Mouse (Mus musculus) kidney, postnatal 14 days (tissue): ENCODE data around the gene Ndrg3.
"Not testable (repeated sequence)": the region's sequence is repeated elsewhere in the genome, so short reads cannot be mapped to it uniquely, and the experiment has no call there.

Source experiments
- DNase-seq: peaks from one replicate; pipeline ENCODE4 v3.0.0; 2022; ENCODE audit warnings: mixed read lengths

Ndrg3 gene

DNA sequence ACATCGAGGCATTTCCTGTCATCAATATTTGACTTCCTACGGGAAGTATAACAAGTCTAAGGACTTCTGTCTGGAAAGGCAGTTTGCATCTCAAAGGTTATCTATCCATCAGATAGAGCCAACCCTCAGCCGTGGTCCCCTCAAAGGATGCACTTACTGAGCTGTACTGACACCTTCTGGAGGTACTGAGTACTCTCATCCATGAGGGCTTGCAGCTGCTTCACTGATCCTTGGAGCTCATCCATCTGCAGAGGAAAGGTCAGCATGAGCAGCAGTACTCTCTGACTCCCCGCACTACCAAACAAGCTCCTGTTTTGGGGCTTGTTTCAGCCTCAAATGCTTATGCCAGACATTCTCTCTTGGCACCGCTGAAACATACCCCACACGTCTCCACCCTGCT is 4.7 kb upstream of the Ndrg3 start:
- peak; percentile 77 for DNase-seq

DNA sequence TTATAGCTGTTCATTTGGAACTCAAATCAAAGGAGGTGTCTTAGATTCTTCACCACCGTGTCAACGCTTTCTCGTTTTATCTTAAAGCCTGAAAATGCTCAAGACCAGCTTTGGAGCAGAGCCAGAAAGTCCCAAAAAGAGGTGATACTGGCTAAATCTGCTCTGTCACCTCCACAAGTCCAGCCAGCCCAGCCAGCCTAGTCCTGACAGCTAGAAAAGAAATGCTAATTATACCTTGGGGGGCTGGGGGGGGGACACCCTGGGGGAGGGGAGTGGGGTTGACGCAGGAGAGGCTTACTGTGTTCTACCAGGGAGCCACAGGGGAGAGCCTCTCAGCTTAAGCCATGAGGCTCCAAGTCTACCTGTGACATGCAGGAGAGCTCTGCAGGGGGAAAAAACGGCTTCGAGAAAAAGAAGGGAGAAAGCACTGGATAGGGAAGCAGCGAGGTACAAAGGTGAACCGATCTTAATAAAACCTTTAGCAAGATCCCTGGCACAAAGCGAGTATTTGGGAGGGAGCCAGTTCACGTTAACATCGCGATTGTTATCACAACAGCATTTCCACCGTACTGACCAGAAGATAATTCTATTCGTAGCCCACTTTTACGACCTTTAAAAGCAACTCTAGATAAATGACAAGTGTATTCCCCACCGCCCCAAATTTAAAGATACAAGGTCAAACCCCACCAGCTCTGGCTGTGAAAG is 977 bp downstream of the Ndrg3 start:
- DNase-seq, result peak; percentile 41

DNA sequence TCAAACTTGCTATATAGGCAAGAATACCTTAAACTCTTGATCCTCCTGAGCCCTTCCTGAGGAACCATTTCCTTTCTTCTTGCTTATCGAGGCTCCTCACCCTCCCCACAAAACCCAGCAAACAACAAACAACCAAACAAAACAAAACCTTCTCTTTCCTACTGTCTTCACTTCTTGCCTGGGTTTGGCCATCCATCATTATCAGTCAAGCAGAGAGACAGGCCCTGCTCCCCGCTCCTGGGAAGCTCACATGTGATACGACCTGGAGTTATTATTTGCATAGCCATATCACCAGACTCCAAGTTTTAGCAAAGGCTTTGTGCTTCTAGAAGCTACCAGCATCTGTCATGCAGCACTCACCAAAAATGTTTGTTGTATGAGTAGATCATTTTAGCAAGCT is 4.5 kb downstream of the Ndrg3 start:
- DNase-seq, result no peak

DNA sequence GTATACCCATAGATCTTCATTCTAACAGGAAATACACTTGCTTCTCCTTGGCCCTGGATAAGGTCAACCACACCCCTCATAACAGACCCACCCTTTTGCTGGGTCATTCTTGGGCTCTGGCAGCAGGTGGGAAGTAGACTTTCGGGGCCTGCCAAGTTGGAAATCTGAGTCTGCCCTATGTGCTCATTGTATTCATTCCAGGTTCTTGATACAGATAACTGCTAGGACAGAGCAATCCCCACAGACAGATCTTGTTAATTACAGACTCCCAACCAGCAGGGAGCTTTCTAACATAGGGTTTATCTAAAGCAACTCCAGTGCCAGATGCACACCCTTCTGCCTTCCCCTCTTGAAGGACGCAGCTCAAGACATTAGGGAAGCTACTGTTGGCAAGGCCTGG is 9.0 kb downstream of the Ndrg3 start:
- no peak for DNase-seq

DNA sequence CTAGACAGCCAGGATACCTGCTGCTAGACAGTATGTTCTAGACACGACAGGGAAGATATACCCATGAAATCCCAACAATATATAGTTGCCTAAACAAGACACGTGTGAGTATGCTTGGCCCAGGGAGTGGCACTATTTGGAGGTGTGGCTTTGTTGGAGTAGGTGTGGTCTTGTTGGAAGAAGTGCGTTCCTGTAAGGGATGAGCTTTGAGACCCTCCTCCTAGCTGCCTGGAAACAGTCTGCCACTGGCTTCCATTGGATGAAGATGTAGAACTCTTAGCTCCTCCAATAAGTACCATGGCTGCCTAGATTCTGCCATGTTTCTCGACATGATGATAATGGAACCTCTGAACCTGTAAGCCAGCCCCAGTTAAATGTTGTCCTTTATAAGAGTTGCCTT is 10.6 kb downstream of the Ndrg3 start:
- DNase-seq, result no peak

DNA sequence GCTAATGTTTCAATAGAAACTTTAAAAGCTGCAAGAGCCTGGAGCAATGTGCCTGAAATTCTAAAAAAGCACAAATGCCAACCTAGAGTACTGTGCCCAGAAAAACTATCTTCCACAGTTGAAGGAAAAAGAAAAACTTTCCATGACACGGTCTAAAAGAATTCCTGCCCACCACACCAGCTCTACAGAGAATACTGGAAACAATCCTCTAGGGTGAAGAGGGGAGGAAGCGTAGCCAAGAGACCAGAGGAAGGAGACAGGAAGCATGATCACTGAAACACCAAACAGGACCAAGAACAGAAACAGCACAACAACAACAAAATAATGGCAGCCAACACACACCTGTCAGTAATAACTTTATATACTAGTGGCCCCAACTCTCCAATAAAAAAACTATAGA is 11.8 kb downstream of the Ndrg3 start:
- DNase-seq, result no peak

DNA sequence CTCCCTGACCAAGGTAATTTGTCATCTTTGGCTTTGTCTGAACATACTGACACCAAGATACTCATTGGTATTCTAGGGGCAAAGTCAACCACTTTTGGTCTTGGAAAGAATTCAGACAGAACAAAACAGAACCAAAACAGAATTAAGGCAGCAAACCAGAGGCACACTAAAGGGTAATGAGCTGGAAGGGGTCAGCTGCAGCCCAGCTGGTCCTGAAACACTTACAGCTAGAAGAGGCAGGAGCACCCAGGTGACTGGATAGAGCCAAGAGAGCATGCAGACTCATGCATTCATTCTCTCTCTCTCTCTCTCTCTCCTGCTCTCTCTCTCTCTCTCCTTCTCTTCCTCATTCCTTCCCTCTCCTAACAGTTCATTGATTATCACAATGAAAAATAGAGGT is 15.1 kb downstream of the Ndrg3 start:
- DNase-seq, result no peak

DNA sequence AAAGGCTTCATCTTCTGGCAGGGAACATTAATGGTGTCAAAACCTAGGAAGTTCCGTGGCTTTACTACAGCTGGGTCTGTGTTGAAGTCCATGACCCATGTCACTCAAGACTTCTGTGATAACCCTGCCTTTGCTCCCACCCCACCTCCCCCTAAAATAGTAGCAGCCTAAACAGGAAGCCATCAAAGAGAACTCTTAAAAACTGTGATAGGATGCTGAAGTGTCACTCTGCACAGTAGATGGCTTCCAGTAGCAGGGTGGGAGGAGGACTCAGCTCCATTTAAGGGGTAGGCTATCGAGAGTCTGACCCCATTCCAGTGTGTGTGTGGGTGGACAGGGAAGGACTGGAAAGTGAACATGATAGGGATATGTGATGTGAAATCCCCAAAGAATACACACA is 16.9 kb downstream of the Ndrg3 start:
- DNase-seq, result peak; percentile 24

DNA sequence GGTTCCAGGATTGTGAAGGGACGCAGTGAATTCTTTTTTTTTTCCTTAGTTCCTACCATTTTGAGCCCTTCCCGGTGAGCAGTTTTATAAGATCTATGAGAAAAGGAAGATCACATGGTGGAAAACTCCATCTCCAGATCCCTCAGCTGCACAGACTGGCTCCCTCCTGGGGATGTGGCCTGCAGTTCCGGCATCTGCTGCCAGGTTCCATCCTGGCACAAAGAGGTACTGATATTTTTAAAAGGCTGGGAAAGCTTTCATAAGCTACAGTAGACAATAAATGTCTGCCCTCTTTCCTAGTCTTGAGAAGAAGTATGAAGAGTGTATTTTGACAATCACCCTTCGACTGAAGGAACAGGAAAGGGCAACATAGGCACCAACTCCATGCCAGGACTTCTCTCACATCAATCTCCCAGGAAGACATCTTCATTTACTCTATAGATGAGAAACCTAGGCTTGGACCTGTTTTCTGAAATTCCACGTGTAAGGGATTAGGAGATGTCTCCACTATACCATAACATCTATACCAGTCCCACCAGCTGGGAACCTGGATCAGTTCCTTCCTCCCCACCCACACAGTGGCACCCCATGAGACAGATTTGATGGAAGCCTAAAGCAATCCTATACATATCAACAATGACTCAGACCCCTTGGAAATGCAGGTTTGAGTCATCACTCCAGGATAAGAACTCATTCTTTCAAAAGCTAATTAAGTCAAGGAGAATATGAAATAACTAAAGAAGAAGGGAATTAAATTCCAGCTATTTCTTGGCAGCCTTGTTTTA is 18.3 kb downstream of the Ndrg3 start:
- no peak for DNase-seq

DNA sequence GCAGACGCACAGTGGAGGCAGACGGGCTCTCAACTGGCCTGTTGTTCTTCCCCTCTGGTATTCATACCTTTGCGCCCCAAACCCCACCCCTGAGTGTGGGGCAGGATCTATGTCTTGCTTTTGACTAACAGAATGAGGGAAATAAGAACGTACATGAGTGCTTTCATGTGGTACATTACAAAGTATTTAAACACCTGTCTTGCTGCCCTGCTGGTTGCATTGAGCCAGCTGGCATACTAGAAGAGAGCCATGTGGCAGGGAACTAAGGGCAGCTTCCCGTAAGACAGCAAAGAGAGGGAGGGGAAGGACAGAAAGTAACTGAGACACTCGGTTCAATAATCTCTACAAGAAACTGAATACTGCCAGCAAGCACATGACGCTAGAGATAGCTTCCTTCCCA is 21.6 kb downstream of the Ndrg3 start:
- DNase-seq, result no peak

DNA sequence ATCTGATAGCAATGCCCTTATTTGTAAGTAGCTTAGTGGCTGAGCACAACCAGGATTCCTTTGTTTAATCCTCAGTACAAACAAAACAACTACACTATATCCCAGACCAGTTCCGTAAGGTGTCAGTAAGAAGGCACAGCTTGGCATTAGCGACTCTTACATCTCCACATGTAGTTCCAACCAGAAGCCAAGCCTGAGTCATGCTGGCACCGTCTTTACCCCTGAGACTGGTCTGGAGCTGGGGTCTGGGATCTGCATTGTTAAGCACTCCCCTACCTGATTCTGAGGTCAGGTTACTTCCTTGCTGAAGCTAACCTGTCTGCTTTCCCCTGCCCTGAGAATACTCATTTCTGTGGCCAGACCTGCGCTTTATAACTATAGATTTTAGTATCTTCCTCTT is 23.4 kb downstream of the Ndrg3 start:
- DNase-seq, result no peak

DNA sequence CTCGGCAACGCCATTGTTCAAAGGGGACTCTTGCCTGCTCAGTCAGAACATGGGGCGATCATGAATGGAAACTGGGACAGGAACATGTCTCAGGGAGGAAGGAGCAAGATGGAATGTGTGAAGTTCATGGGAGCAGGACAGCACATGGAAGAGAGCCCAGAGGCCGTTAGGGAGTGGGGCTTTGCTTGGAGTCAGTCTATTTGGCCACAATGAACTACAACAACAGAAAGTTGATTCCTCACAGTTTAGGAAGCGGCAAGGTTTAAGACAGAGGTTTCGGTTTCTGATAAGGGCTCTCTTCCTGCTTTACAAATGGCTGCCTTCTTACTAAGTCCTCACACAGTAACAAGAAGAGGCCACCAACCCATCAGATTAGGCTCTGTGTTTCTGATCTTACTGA is 24.5 kb downstream of the Ndrg3 start:
- peak; percentile 49 for DNase-seq

DNA sequence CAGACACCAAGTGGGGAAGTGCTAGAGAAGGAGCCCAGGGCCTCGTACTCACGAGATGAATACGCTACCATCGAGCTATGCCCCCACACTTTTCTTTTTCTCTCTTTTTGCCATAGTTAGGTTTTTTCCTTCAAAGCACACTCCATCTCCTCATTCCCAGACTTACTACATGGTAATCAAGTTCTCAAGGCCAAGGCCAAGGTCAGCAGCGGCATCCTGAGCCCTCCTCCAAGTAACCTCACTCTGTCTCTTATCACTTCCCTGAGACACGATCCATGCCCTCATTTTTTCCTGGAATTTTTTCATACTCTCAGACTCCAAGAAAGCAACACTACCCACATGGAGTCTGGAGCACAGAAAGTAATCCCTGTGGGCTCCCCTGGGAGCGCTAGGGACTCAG is 28.0 kb downstream of the Ndrg3 start:
- DNase-seq, result no peak

DNA sequence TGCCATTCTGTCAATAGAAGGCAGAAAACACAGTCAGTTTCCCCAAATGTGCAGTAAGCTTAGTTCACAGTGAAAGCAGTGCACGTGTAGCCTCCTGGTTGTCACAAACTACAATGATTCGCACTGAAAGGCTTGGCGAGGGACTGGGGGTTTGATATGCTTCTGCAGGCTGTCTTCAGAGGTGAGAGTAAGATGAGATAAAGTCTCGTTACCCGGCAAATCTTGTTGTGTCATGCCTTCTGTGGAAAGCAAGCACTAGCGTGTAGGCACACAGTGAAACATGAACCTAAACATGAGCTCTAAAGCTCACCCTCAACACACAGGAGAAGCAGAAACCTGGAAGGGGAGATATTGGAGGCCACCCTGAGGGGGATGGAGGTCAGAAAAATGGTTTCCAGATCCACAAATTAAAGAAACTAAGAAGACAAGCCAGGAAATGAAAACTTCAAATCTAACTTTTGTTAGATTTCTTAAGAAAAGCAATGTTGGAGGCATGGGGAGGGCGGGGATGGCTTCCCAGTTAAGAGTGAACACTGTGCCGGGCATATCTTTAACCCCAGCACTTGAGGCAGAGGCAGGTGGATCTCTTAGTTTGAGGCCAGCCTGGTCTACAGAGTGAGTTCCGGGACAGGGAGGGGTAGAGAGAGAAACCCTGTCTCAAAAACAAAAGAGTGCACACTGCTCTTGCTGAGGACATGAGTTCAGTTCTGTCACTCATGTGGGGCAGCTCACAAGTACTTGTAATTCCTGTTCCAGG is 33.2 kb downstream of the Ndrg3 start:
- no peak for DNase-seq

DNA sequence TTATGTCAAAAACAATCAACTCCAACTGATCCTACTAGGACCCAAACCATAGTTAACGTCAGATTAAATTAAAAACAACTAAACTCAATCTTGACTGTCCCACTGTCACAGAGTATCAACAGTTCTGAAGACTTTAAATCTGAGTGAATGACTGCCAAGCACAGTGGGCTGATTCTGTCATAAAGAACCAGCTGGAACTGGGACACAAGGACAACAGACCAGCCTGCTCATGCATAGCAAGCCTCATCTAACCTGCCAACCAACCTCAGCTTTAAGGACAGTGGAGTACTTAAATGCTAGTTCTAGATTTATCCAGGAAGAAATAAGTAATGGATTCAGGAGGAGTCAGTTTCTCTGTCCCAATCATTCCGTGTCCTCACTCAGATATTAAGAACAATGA is 34.8 kb downstream of the Ndrg3 start:
- DNase-seq, result no peak

DNA sequence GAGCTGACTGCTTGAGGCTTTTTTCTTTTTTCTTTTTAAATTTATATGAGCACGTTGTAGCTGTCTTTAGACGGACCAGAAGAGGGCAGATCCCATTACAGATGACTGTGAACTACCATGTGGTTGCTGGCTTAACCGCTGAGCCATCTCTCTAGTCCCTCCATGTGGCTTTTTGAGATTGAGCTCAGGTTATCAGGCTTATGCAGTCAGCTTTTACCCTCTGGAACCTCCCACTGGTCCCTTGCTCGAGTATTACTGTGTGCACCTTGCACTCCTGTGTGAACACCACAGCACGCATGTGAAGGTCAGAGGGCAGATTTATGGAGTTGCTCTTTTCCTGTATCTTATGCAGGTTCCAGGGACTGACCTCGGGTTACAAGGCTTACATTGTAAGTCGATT is 35.5 kb downstream of the Ndrg3 start:
- no peak for DNase-seq

DNA sequence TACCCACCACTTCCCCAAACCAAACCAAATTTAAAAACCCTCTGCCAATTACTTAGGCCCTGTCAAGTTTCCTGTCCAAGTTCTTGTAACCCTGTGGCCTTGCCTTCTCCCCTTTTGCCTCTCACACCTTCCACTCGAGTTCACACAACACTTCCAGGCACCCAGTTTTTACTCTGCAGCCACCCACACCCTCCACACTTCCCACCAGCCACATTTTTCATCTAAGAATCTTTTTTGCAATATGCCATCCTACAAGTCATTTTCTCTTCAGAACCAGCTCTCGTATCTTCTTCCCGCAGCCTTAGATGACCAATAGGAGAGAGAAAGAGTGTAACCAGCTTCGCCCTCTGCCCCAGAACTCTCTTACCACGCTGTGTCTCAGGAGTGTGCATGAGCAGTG is 37.4 kb downstream of the Ndrg3 start:
- no peak for DNase-seq

DNA sequence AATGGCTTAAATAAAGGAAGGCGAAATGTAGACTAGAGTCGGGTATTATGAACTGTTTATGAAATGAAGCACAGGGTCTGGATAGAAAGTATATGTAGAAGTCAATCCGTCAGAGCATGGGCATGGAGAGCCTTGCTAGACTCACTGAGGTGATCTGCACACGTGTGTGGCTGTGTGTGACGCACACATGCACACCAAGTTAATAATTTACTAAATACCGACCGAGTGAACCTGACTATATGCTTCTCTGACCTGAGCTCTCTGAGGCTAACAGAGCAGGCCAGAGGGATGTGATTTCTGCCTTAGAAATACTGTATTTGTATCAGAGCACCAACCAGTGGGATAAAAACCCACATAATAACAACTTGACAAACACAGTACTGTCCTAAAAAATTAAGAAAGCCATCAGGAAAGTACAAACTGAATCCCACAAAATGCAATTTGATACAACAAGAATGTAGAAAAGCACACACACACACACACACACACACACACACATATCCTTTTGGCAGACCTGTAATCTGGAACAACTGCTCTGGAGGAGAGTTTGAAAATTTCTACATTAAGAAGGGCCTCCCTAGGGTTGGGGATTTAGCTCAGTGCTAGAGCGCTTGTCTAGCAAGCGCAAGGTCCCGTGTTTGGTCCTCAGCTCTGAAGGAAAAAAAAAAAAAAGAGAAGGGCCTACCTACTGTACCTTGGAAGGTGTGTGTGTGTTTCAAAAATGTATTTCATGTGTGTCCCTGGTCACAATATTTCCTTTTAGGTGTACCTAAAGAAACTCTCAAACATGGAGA is 40.4 kb downstream of the Ndrg3 start:
- no peak for DNase-seq

DNA sequence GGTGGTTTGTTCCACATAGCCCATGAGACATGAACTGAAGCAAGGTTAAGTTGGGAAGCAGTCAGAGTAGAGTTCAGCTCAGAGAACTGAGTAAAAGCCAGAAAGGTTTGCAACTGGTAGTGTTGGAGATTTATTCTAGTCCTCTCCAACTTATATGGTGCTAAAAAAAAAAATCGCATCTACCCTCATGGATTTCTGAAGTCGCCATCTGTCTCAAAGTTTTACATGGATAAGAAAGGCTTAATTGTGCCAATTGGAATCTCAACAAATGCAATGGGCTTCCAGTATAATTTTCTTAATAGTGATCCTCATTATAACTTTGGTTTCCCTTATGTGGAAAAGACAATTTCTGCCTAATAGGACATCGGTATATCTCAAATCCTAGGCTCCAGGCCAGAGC is 41.0 kb downstream of the Ndrg3 start:
- DNase-seq, result no peak

DNA sequence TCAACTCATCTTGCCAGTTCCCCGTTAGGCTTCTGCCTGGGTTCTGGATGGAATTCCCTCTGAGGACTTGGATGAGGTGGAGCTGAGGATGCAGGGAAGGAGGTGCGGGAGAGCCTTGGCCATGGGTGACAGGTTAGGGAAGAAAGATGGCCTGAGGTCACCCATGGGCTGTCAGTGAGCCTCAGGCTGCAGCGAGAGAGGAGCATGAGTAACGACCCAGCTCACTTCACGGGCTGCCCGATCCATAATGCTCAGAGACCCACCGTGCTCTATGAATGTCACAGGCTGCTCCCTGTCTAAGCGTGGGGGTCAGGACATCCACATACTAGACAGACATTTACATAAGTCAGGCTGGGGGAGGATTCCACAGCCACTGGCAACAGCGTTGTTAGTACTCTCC is 50.3 kb downstream of the Ndrg3 start:
- not testable (repeated sequence) for DNase-seq

DNA sequence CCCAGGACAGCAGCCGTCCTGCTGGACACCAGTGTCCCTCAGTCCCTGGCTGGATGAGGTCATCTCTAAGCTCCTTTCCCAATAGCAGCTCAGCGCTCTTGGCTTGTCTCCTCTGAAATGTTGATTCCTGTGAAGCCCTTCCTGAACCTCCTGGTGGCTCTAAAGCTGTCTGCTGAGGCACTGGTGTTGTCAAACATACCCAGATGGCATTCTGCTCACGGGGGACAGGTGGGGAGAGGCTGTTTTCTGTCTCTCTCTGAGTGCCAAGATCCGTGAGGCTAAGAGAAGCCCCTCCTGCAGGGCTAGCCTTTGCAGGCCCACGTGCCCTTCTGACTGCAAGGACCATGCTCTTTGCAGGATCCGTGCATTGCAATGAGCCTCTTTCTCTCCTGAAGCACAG is 51.9 kb downstream of the Ndrg3 start:
- not testable (repeated sequence) for DNase-seq

DNA sequence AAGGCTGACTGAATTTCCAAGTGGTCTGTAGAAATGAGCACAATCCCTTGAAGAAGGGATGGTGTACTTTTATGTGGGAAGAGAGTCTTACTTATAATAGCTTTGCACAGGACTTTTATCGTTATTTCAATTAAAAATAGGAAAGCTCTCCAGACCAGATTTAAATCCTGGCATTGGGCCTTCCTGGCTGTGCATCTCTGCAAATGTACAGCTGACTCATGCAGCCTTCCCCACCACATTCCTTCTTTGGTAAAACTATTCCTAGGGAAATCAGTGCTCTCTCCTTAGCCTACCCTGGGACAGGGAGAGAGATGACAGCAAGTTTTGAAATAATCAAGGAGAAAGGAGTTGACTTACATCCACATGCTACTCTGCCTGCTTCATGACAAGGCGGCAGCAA is 54.1 kb downstream of the Ndrg3 start:
- DNase-seq, result no peak

DNA sequence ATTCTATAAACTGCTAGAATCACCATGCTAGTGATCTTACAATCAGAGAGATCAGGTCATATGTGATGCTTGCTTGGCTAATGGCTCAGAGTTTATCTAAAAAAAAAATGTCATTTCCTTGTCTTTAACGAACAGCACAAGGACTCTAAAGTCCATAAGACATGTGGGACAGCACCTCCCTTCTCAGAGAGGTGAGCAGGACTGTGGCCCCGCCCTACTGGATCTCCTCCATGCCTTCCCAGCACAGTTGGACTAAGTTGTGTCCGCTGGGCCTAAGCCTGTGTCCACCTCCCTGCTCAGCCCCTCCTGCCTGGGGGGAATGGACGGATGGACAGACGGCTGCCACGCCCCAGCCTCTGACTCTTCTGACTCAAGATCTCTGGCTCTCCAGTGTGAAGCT is 56.9 kb downstream of the Ndrg3 start:
- no peak for DNase-seq
